Mouse (Mus musculus) left cerebral cortex, postnatal 25 days (tissue): Measurements from ENCODE around the gene Spg20. TPM values are rescaled to one million over a fixed set of nuclear protein-coding genes. Genes with fewer than 3 reads are reported as not detected.

Experiments used
- DNase-seq, 2 experiments: peaks; one replicate each; pipeline ENCODE4 v3.0.0; 2022; ENCODE audit warnings: low spot score in 2 of 2, mixed read lengths in 1 of 2
- intact Hi-C: fragments of 180-260 bp; cut with DNase I; formaldehyde crosslinking; loops from one replicate; pipeline ENCODE4 v1.15.1; 2025
- total RNA-seq, 2 experiments: library from RNA; stranded (reverse); gene quantifications; 2 replicates each; pipeline ENCODE4 v1.2.3; 2021

Gene Spg20
- total RNA-seq: 10 to 100 TPM; 25.2 to 31.6 TPM

DNA sequence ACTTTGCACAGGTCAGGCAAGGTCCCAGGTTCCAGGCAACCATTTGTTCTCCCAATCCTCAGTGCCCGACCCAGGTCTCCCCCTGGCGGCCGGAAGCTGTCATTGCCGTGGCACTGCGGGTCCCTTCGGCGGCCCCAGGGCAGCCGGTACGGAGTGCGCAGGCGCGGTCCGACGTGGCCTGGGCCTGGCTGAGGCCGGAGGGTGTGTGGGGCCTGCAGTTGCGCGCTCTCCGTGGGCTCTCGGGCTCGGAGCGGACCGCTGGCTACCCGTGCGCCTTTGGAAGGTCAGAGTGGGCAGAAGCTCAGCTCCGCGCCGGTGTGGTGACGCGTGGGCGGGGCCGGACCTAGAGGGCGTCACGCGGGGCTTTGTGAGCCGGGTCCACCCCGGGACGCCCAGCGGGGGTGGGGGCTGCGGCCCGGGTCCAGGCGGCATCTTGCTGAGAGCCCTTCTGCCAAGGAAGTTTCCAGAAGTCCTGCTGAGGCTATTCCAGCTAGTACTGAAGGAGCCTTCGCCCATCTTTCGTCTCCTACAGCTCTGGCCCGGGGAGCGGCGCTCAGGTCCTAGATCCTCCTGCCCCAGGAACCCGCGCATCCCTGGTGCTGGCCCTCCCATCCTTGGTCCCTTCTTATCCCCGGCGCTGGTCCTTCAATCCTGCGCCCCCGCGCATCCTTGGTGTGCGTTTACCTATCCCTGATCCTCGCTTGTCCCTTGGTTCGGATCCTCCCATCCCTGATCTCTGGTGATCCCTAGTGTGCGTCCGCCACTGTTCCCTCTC is at the start of gene Spg20:
Gene Spg20, plus strand, starts transcription at position 174 of the 775 bp plus-strand sequence.
- DNase-seq: peak; percentile 92
- intact Hi-C loops: loop anchor here (1.0 kb wide), 1 partner anchor 32 kb away; no protein-coding TSS in a partner anchor

- DNase-seq: no peak
- intact Hi-C loops: loop anchor here (5.0 kb wide), 1 partner anchor 140 kb away; no protein-coding TSS in a partner anchor
Observed at GRCm38 (mm10) chr3:55062653-55063052, 49.3 kb upstream of the Spg20 start.

- intact Hi-C loops: loop anchor here (1.0 to 5.0 kb wide), 2 partner anchors 142 to 253 kb away; no protein-coding TSS in a partner anchor
- peak; percentile 76 to 78 for DNase-seq
Observed at GRCm38 (mm10) chr3:55064396-55064795, 47.5 kb upstream of the Spg20 start.

DNA sequence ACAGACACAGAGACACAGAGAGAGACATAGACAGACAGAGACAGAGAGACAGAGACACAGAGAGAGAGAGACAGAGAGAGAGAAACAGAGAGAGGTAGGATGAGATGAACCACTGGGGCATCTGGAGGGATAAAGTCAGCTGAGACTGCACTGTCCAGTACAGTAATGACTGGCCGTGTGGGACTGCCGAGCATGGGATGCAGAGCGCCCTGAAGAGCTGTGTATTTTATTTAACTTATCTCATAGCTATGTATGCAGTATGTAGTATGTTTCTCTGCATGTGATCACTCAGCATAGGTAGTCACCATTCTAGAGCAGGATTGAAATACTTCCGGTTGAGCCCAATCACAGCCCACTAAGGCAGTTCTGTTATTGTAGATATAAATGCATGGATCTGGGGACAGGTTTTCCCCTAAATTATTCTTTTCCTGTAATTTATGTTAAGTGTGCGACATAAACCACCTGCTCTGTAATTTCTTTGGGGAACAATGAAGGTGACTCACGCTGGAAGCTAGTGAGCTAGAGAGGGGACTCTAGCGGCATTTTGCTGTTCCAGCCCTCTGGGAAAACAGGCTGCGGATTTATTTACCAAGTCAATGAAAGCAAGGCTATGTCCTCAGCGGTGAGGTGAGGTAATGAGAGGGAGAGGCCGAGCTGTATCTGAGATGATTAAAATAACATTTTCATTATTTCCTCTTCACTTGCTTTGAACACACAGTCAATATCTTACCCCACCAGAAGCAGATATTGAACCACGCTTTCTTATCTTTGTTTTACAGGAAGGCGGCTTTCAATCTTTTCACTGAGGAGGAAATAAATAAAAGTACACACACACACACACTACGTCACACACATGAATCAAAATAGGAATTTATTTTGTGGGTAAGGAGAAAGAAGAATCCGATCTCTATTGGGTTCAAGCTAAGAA is 45.9 kb upstream of the Spg20 start:
- intact Hi-C loops: no loop called here
- DNase-seq: no peak

- intact Hi-C loops: no loop called here
- no peak for DNase-seq
Observed at GRCm38 (mm10) chr3:55066666-55067023, 45.3 kb upstream of the Spg20 start.

DNA sequence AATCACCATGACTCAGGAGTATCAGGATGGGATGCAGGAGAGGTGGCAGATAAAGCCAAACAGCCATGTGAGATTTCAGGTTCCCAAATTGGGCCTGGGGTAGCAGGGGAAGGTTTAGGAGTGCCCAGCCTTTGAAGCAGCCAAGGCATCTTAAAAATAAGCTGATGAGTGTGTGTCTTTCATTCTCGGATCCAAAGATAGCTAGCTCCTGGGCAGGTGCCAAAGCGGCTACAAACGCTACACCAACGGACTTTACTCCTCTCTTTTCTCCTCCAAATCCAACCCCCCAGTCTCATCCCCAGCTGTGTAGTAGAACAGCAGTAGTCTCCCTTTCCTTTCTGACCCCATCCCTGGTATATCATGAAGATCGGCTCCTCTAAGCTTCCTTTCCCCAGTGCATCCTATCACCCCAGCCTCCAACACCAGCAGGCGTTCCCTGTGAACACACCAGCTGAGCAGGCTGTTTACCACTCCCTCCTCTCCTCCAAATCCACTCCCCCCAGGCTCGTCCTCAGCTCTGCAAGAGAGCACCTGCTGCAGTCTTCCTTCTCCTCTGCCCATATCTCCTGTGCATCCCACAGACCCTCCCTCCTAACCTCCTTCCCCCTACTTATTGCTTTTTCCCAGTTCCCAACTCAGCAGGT is 44.0 kb upstream of the Spg20 start:
- intact Hi-C loops: no loop called here
- DNase-seq: peak in 1 of 2 experiments; percentile 60

- DNase-seq: no peak
- intact Hi-C loops: loop anchor here (5.0 kb wide), 1 partner anchor 337 kb away; the partner anchor contains the start of genes Alg5 and Exosc8
Observed at GRCm38 (mm10) chr3:55074576-55075293, 37.2 kb upstream of the Spg20 start.

GRCm38 (mm10) chr3:55075294-55075648 is 36.6 kb upstream of the Spg20 start:
- intact Hi-C loops: no loop called here
- no peak for DNase-seq

GRCm38 (mm10) chr3:55078233-55078632 is 33.7 kb upstream of the Spg20 start:
- intact Hi-C loops: no loop called here

DNA sequence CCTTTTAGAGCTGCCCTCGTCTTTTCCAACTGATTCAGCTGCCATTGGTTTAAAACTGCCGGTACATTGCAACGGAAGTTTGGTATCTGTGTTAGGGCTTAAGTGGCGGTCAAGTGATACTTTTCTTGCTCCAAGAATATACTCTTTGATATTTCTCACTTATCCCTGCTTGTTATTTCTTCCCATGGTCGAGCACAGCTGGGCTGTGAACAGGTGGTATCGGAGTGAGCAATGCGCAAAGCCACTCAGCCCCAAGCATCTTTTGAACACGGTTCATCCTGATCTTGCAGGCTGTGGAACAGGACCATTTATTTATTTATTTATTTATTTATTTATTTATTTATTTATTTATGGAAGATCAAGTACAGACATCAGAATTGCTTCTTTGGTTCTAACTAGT is 32.3 kb upstream of the Spg20 start:
- DNase-seq: no peak
- intact Hi-C loops: loop anchor here (1.0 kb wide), 2 partner anchors 33 to 73 kb away; partner anchors contain the start of gene Spg20

More at GRCm38 (mm10) chr3:55078233-55078632, 33.7 kb upstream of the Spg20 start:
- DNase-seq: no peak

GRCm38 (mm10) chr3:55080055-55080454 is 31.9 kb upstream of the Spg20 start:
- intact Hi-C loops: loop anchor here (1.0 kb wide), 2 partner anchors 32 to 72 kb away; partner anchors contain the start of gene Spg20
- peak; percentile 76 to 86 for DNase-seq

DNA sequence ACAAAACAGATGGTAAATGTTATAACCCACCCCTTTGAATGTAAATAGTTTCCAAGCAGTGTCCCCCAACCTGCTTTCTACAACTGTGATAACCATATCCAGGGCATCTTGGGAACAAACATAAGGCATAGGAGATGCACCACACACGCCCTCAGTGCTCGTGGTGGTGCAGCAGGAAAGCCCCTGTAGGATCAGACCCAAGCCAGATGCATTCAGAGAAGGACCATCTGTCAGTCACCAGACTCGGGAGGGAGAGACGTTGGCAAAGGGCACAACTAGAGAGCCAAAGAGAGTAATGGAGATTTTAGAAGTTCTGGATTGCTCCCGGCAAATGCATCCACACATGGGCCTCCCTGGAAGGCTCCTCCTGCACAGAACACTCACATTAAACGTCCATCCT is 27.1 kb upstream of the Spg20 start:
- intact Hi-C loops: no loop called here

GRCm38 (mm10) chr3:55085716-55086115 is 26.2 kb upstream of the Spg20 start:
- no peak for DNase-seq
- intact Hi-C loops: no loop called here

More for the DNA sequence above, 27.1 kb upstream of the Spg20 start:
- no peak for DNase-seq

DNA sequence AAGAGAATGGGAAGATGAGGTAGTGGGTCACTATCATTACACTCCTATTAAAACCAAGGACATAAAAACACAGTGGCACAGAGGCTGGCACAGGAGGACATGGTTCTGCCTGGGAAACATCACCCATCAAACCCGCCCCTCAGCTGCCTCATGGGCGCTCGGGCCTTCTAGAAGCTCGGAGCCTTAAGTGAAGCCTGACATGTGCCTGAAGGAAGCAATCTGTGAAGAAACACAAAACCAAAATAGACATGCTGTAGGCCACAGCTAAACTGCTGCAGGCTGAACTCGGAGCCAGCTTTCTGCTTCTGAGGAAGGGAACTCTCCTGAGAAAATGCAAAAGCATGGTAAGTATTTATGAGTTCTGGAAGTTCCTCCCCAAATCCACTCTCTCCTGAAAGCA is 25.0 kb upstream of the Spg20 start:
- peak in 1 of 2 experiments; percentile 48 for DNase-seq
- intact Hi-C loops: no loop called here

DNA sequence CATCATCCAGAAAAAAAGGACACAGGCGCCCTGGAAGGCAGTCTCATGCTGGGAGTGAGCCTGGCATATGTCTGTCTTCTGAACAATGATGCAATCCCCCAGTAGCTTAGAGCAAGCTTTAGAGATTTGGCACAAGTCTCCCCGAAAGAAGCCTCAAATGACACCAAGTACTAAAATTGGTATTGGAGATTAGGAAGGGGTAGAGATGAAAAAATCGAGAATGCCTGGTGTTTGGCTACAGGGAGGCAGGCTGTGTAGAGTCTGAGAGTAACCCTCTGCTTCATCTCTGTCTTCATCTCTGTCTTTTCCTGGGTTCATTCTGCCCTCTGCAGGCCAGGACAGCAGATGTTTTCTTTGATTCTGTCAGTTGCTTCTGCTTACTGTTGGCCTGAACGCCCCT is 24.5 kb upstream of the Spg20 start:
- intact Hi-C loops: no loop called here
- peak in 1 of 2 experiments; percentile 45 for DNase-seq

DNA sequence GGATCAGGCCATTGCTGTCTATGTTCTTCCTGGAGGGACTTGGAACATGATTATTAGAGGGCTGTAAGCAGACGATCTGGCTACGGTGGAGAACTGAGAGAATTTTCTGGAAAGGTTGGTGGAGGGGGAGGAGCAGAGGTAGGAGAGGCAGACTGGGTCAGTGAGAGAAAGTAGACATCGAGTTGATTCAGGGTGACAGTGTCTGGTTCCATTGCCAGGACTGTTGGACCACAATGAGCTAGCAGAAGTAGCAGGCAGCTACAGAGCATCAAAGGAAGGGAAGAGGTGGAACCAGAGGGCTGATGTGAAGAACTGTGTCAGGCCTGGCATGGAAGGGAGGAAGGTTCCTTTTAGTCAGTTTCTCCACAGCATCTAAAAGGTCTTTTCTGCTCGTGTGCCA is 23.5 kb upstream of the Spg20 start:
- intact Hi-C loops: no loop called here
- DNase-seq: no peak

DNA sequence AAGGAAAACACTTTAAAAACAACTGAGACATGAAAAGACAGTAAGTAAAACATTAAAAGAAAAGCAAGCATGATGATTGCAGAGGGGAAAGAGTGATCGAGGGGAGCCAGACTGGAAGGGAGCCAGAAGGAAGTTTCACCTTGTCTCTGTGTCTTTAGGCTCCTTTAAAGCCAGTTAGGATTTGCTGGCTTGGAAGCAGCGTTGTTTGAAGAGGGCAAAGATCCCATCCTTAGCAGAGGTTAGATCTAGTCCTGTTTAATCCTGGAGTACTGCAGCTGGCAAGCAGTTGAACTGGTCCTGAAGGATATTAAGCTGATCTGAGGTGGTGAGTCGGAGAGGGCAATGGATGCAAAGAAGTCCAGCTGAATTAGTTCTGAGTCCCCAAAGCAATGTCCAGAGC is 23.1 kb upstream of the Spg20 start:
- intact Hi-C loops: no loop called here
- no peak for DNase-seq

- intact Hi-C loops: no loop called here
Observed at GRCm38 (mm10) chr3:55089291-55089690, 22.6 kb upstream of the Spg20 start.

DNA sequence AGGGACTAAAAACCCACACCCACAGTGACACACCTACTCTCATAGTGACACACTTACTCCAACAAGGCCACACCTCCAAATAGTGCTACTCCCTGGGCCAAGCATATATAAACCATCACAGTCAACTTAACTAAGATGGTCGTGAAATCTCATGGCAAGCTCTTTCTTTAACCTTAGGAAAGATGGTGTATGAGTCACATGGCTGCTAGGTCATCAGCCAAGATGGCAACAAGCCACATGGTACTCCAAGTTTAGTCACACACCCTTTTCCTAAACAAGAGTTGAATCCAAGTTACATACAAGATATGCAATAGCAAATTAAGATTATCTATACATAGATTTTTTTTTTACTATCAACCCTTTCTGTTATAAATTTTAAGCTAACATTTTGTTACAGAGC is 18.7 kb upstream of the Spg20 start:
- DNase-seq: no peak
- intact Hi-C loops: no loop called here

More at GRCm38 (mm10) chr3:55089291-55089690, 22.6 kb upstream of the Spg20 start:
- no peak for DNase-seq
